Mouse (Mus musculus) heart, adult 2 months (tissue): Measurements from ENCODE around the gene Crebl2.

ENCODE experiments used
- CTCF ChIP-seq: fragments of 200-600 bp; IDR thresholded peaks from 2 replicates; pipeline ENCODE4 v1.8.1; 2022; ENCODE audit warnings: antibody characterized with exemption, mild to moderate bottlenecking, moderate library complexity
- POLR2A ChIP-seq: fragments of 200-500 bp; IDR thresholded peaks from 2 replicates; pipeline ENCODE4 v1.6.1; 2011; ENCODE audit warnings: mild to moderate bottlenecking, low read depth, low read length, control low read depth; ENCODE audit not compliant: insufficient read depth

GRCm38 (mm10) chr6:134786426-134786825 is 43.5 kb upstream of the Crebl2 start:
- TF ChIP-seq POLR2A (no peak), CTCF (no peak)
